Mouse (Mus musculus) cerebellum, adult (tissue): ENCODE measurements at regions not wholly inside any gene's neighbourhood (a gene's known extent, or its start where the extent isn't known, plus 50 kb on each side); places are given as distances from the start of the nearest gene placed in this dataset.

Source experiments
- ATAC-seq: cut with Nextera tagmentation; 2 replicates; pipeline ENCODE4 v1.9.2; 2017; ENCODE audit warnings: mild to moderate bottlenecking, moderate library complexity, mixed read lengths; ENCODE audit not compliant: insufficient number of reproducible peaks, low FRiP score, low TSS enrichment

- no peak for ATAC-seq
Observed at GRCm38 (mm10) chr7:75063816-75064215, 245.2 kb downstream of the Sv2b start.

GRCm38 (mm10) chr7:75050231-75050630 lies 258.8 kb downstream of the Sv2b start:
- no peak for ATAC-seq

DNA sequence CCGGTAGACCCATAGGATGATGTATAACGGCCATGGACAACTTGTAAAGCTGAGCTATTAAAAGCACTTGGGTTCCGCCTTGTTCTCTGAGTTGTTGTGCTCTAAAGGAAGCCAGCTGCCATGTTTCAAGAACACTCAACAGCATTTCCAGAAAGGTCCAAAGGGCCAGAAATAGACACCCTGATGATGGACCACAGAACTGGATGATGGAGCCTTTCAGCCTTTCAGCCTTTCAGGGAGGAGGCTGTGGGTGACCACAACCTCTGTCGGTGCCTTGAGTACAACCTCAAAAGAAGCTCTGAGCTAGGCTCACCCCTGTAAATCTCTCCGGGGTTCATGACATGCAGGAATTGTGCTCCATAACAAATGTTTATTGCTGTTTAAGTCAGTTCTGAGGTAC lies 259.3 kb downstream of the Sv2b start:
- no peak for ATAC-seq

DNA sequence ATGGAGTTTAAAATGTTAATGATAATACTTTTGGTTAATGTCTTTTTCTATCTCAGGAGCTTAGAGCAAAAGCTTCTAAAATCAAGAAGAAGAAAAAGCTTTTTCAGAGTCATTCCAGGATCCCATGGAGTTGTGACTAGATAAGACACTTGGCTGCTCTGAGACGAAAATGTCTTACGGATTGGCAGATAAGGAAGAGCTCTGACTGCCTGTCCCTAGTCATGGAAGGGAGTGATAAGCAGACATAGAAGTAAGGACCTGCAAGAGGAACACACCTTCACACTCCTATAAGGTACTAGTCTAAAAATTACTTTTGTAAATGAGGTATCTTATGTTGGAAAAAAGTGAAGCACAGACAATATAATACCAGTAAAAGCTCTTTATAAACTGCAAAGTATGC lies 260.2 kb downstream of the Sv2b start:
- no peak for ATAC-seq

DNA sequence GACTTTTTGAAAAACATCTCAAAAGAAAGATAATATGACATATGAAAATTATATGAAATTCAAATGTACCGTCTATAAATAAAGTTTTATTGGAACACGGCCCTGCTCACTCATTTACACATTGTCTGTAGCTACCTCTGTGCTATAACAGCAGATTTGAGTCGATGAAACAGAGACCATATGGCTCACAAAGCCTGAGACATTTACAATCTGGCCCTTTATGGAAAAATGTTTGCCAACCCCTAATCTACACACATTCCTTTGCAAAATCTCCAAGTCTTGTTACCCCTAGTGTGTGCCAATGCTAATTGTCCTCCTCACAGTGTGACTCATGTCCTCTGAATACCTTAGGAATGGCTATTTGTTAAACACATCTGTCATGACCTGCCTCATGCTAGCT lies 261.2 kb downstream of the Sv2b start:
- ATAC-seq = no peak

GRCm38 (mm10) chr7:75040871-75041270 lies 268.2 kb downstream of the Sv2b start:
- ATAC-seq = no peak

- no peak for ATAC-seq
Observed at GRCm38 (mm10) chr7:75026191-75026590, 282.9 kb downstream of the Sv2b start.

- no peak for ATAC-seq
Observed at GRCm38 (mm10) chr7:75021966-75022365, 287.1 kb downstream of the Sv2b start.

DNA sequence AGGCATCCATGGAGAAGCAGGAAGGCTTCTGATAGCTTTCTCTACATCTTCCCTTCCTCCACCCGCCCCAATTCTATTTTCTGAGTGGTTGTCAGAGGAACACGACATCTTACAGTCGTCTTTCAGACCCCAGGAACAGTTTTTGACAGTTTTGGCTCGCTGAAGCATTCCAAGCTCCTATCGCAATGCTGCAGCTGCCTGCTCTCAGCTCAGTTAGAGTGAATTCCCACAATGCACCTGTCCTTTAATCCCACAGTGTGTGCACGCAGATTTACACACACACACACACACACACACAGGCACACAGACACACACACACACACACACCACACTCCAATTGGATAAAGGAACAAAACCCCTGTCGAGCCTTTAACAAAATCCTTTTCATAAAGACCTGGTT lies 290.4 kb downstream of the Sv2b start:
- no peak for ATAC-seq

DNA sequence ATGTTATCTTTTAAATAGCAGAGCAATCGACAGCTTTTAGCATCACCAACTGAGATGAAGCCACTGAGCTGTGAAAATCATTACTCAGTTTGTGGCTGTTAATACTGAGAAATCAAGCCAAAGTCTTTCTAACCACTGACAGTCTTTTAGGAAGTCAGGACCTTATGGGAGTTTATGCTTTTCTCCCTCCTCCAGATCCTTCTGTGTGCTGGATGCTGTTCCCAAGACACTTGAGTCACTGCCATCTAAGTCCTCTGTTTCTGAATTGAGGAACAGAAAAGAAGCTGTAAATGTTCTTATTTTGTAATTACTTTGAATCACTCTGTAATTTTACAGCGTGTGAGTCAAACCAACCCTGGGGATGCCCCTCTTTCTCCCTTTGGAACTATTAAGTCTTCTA lies 300.6 kb downstream of the Sv2b start:
- ATAC-seq = no peak

DNA sequence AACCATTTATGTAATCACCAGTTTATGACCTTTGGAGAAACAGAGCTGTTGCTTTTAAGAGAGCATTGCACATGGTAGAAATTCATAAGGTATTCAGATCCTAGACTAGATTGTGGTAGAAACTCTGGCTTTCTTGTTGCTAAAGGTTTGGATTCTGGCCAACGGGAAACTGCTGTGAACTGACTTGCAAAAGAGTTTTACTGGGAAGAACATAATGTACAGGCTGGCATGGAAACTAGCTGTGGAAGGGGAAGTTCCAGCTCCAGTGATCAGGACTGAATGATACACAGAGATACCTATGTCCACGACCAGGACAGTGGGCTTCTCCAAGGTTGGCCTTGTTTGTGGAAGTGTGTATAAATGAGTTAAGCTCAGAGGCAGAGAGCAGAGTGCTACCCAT lies 318.9 kb downstream of the Sv2b start:
- ATAC-seq = no peak

DNA sequence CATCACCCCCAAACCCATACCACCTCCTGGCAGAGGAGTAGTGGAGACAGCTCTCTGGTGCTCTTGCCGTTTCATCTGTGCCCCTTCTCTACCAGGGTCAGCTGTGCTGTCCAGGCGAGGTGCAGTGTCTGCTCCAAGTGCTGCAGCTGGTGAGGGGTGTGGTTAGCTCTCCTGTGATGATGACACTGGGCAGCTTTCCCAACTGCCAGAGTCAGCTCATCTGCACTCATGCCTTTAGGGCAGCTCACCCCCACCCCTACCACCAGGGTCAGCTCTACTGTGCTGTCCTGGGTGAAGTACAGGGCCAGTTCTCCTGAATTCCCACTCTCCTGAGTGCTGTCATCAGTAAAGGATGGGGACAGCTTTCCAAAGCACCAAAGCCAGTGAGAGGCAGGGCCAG lies 329.6 kb downstream of the Sv2b start:
- no peak for ATAC-seq

GRCm38 (mm10) chr7:74975986-74976385 lies 333.1 kb downstream of the Sv2b start:
- no peak for ATAC-seq

GRCm38 (mm10) chr7:74974448-74974847 lies 334.6 kb downstream of the Sv2b start:
- no peak for ATAC-seq

DNA sequence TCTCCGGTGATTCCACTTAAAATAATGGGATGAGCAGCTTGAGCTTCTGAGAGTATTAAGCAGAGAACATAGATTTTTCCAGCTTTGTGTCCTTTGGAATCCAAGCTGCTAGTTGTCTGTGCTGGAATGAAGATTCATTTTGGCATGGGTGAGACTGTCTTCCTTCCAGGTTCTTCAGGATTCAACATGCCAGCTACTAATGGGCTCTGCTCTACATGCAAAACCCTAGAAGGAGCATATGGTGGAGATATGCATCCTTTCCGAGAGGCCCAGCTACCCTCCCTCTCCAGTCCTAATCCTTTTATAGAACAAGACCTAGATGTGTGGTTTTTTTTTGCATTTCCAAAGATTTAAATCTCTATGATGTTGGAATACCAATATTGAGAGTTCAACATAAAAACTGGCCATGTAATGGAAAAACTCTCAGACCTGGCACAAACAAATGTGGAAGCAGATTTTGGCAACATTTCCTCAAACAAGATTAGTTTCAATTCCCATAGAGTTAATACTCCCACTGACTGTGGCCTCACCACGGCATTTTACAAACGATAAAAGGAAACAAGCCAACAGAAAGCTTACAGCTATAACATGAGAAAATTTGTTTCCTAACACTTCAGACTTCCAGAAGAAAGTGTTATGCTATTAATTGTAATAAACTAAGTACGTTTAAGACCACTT lies 364.5 kb downstream of the Sv2b start:
- no peak for ATAC-seq

GRCm38 (mm10) chr7:74942917-74943316 lies 366.1 kb downstream of the Sv2b start:
- no peak for ATAC-seq

GRCm38 (mm10) chr7:74942146-74942545 lies 366.9 kb downstream of the Sv2b start:
- ATAC-seq = no peak

DNA sequence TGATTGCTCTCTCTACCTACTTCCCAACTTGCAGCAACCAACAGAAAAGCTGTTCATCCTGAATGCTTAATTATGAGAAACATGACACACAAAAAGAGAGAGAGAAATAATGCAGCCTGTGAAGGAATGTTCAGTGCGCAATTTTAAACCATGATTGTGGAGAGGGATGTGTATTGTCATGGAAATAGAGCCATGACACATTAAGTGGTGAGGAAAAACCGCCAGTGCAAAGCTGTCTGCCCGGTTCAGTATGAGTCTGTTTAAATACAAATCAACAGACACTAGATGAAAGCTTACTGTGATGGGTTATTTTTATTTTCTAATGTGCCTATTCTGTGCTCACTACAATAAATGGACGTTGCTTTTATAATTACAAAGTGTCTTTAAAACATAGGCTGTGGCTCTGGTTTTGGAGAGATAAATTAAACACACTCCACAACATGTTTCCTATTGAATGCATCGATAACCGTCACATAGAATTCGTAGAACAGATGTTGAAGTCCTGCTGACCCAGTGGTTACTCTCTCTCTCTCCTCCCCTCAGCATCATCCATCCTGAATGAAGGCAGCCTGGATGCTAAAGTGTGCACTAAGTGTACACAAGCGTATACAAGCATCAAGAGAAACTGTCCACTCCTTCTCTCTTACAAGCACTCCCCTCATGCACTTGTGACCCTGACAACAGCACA lies 374.7 kb upstream of the Slco3a1 start:
- no peak for ATAC-seq

- ATAC-seq = no peak
Observed at GRCm38 (mm10) chr7:74928226-74928927, 373.8 kb upstream of the Slco3a1 start.

GRCm38 (mm10) chr7:74926729-74927128 lies 372.1 kb upstream of the Slco3a1 start:
- ATAC-seq = no peak

DNA sequence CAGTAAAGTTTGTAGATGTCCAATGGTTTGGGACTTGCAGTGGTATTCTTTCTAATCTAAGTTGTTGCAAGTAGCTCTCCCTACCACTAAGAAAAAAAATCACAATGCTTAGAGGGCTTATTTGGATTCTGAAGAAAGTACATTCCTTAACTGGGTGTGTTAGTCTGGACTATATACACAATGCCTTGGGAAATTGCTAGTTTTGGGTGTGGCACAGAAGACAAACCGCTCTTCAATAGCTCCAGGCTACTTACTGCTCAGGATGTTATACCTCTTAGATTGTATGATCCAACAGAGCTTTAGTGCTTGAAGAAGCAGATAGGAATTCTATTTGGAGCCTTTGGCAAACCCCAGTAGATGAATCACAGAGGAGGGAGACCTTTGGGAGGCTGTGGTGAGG lies 369.6 kb upstream of the Slco3a1 start:
- no peak for ATAC-seq
